Mouse (Mus musculus) neural tube, embryonic 14.5 days (tissue): ENCODE results near the gene Zbed4. TPM values are rescaled to one million over a fixed set of nuclear protein-coding genes. Genes with fewer than 3 reads are reported as not detected.
A peak's percentile ranks its signal among the peaks of the same experiment; 100 is the strongest.
"Not testable (repeated sequence)": the region's sequence is repeated elsewhere in the genome, so short reads cannot be mapped to it uniquely, and the experiment has no call there.

Source experiments
- ATAC-seq: fragments of 200-750 bp; cut with Nextera tagmentation; 2 replicates; pipeline ENCODE4 v1.8.0; 2017; ENCODE audit warnings: low read depth, mild to moderate bottlenecking, moderate TSS enrichment, moderate library complexity
- H3K27ac ChIP-seq: fragments of 300-500 bp; sonication (generic); 2 replicates; pipeline ENCODE4 v1.5.1; 2014; ENCODE audit warnings: low read depth, mild to moderate bottlenecking, control low read depth, low read length, moderate library complexity, mixed read lengths
- H3K27me3 ChIP-seq: fragments of 300-500 bp; sonication (generic); 2 replicates; pipeline ENCODE4 v1.6.1; 2014; ENCODE audit warnings: low read length; ENCODE audit not compliant: control insufficient read depth, insufficient read depth
- H3K36me3 ChIP-seq: fragments of 300-500 bp; sonication (generic); 2 replicates; pipeline ENCODE4 v1.6.1; 2014; ENCODE audit warnings: low read length, mixed read lengths; ENCODE audit not compliant: control insufficient read depth, insufficient read depth
- H3K4me1 ChIP-seq: fragments of 300-500 bp; sonication (generic); 2 replicates; pipeline ENCODE4 v1.6.1; 2014; ENCODE audit warnings: low read length; ENCODE audit not compliant: control insufficient read depth, insufficient read depth
- H3K4me2 ChIP-seq: fragments of 300-500 bp; sonication (generic); 2 replicates; pipeline ENCODE4 v1.6.1; 2014; ENCODE audit warnings: mild to moderate bottlenecking, low read depth, low read length, control low read depth
- H3K4me3 ChIP-seq: fragments of 300-500 bp; sonication (generic); 2 replicates; pipeline ENCODE4 v1.5.1; 2014; ENCODE audit warnings: low read depth, low read length, control low read depth, mixed read lengths
- H3K9ac ChIP-seq: fragments of 300-500 bp; sonication (generic); replicated peaks from 2 replicates; pipeline ENCODE4 v1.6.1; 2014; ENCODE audit warnings: low read depth, mild to moderate bottlenecking, control low read depth, low read length, mixed read lengths
- H3K9me3 ChIP-seq: fragments of 300-500 bp; sonication (generic); 2 replicates; pipeline ENCODE4 v1.6.1; 2016; ENCODE audit warnings: low read length; ENCODE audit not compliant: control insufficient read depth
- WGBS: fragments of 180-500 bp; shearing (Covaris S2); extraction: QIAGEN DNeasy Blood & Tissue Kit; methylation state at CpG from one replicate; pipeline ENCODE4 v1.1.7; 2014; 5-methylcytosine and 5-hydroxymethylcytosine counted together
- polyA plus RNA-seq: library from polyadenylated mRNA; unstranded; fragments of >200 nt; fragmentation: Nextera tagmentation; extraction: Ambion mirVana; gene quantifications from 2 replicates; pipeline ENCODE4 v1.2.1, GENCODE M21; 2014

The Zbed4 gene
- polyA plus RNA-seq, 1 experiment from 2014 or later: 17.8 TPM

GRCm38 (mm10) chr15:88750032-88750431 is 1.4 kb upstream of the Zbed4 start:
- Histone ChIP-seq H3K4me1 (peaks cover 16% of the 10 kb centered on the region; the same call in 1 of the 2 replicates), H3K9me3 (no peaks in the 10 kb centered on the region), H3K27me3 (no peaks in the 10 kb centered on the region), H3K4me2 (no peak overlapping the region), H3K27ac (no peak overlapping the region), H3K36me3 (no peaks in the 10 kb centered on the region), H3K4me3 (no peak overlapping the region), H3K9ac (no peak overlapping the region)
- 89% methylated on average over 10 of the region's 10 CpGs for WGBS
- ATAC-seq: no peak

- peak overlapping the region; percentile 86 for H3K9ac ChIP-seq
- H3K36me3 ChIP-seq: no peaks in the 10 kb centered on the region
- peak overlapping the region; percentile 84 for H3K4me2 ChIP-seq
- peak overlapping the region; percentile 74 for H3K27ac ChIP-seq
- H3K9me3 ChIP-seq: no peaks in the 10 kb centered on the region
- 7% methylated on average over 53 of the region's 54 CpGs for WGBS
- H3K4me1 ChIP-seq: peaks cover 16% of the 10 kb centered on the region; the same call in 1 of the 2 replicates
- peak overlapping the region; percentile 75 for H3K4me3 ChIP-seq
- H3K27me3 ChIP-seq: no peaks in the 10 kb centered on the region
- peak; percentile 97 for ATAC-seq
Observed at GRCm38 (mm10) chr15:88750677-88751563, 540 bp upstream of the Zbed4 start.

- 1% methylated on average over 8 of the region's 8 CpGs for WGBS
- Histone ChIP-seq H3K4me1 (peaks cover 16% of the 10 kb centered on the region; the same call in 1 of the 2 replicates), H3K27ac (peak overlapping the region; percentile 93; the same call in 1 of the 2 replicates), H3K27me3 (no peaks in the 10 kb centered on the region), H3K4me2 (peak overlapping the region; percentile 63), H3K9me3 (no peaks in the 10 kb centered on the region), H3K9ac (peak overlapping the region; percentile 86), H3K36me3 (peaks cover 4% of the 10 kb centered on the region; the same call in 1 of the 2 replicates), H3K4me3 (peak overlapping the region; percentile 75)
- no peak for ATAC-seq
Observed at GRCm38 (mm10) chr15:88752403-88752733, 908 bp downstream of the Zbed4 start.

GRCm38 (mm10) chr15:88754896-88755295 is 3.4 kb downstream of the Zbed4 start:
- Histone ChIP-seq H3K4me2 (no peak overlapping the region), H3K4me1 (peaks cover 16% of the 10 kb centered on the region; the same call in 1 of the 2 replicates), H3K9me3 (no peaks in the 10 kb centered on the region), H3K4me3 (no peak overlapping the region), H3K9ac (no peak overlapping the region), H3K36me3 (peaks cover 11% of the 10 kb centered on the region), H3K27ac (no peak overlapping the region), H3K27me3 (no peaks in the 10 kb centered on the region)
- WGBS: 93% methylated on average over 2 of the region's 2 CpGs
- ATAC-seq: no peak

- no peaks in the 10 kb centered on the region for H3K27me3 ChIP-seq
- no peaks in the 10 kb centered on the region for H3K9me3 ChIP-seq
- no peak overlapping the region for H3K27ac ChIP-seq
- ATAC-seq: no peak
- peaks cover 14% of the 10 kb centered on the region; the same call in 1 of the 2 replicates for H3K4me1 ChIP-seq
- H3K4me3 ChIP-seq: no peak overlapping the region
- 96% methylated on average over 18 of the region's 18 CpGs for WGBS
- H3K9ac ChIP-seq: no peak overlapping the region
- no peak overlapping the region for H3K4me2 ChIP-seq
- H3K36me3 ChIP-seq: peaks cover 12% of the 10 kb centered on the region
Observed at GRCm38 (mm10) chr15:88755761-88756160, 4.3 kb downstream of the Zbed4 start.

- Histone ChIP-seq H3K4me3 (no peak overlapping the region), H3K4me2 (no peak overlapping the region), H3K9ac (no peak overlapping the region), H3K4me1 (peaks cover 8% of the 10 kb centered on the region; the same call in 1 of the 2 replicates), H3K27me3 (no peaks in the 10 kb centered on the region), H3K27ac (no peak overlapping the region), H3K9me3 (no peaks in the 10 kb centered on the region), H3K36me3 (peaks cover 19% of the 10 kb centered on the region)
- ATAC-seq: no peak
- WGBS: 96% methylated on average over 3 of the region's 3 CpGs
Observed at GRCm38 (mm10) chr15:88758061-88758460, 6.6 kb downstream of the Zbed4 start.

DNA sequence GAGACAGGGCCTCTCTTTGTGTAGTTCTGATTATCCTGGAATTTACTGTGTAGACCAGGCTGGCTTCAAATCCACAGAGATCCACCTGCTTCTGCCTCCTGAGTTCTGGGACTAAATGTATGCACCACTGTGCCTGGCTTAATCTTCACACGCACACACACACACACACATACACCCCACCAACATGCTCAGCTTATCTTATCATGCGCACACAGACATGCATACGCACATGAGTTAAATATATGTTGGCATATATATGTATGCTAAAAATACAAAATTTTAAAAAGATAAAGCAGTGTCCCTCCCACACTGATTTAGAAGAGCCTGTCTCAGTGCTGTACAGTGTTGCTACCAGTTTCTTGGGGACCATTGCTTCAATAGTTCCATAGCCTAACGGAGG is 10.1 kb downstream of the Zbed4 start:
- H3K27ac ChIP-seq: no peak overlapping the region

GRCm38 (mm10) chr15:88766139-88766538 is 14.7 kb downstream of the Zbed4 start:
- H3K4me2 ChIP-seq, H3K27ac ChIP-seq, H3K9ac ChIP-seq, H3K27me3 ChIP-seq, ATAC-seq, H3K9me3 ChIP-seq, H3K4me3 ChIP-seq, H3K4me1 ChIP-seq: not testable (repeated sequence)
- WGBS: 97% methylated on average over 2 of the region's 2 CpGs
- H3K36me3 ChIP-seq: peaks cover 11% of the 10 kb centered on the region; the same call in 1 of the 2 replicates

More for the DNA sequence above, 10.1 kb downstream of the Zbed4 start:
- H3K4me2 ChIP-seq: no peak overlapping the region
- no peak for ATAC-seq
- 96% methylated on average over 4 of the region's 4 CpGs for WGBS
- H3K9ac ChIP-seq: no peak overlapping the region
- H3K36me3 ChIP-seq: peaks cover 22% of the 10 kb centered on the region
- no peaks in the 10 kb centered on the region for H3K9me3 ChIP-seq
- H3K4me1 ChIP-seq: no peaks in the 10 kb centered on the region
- H3K27me3 ChIP-seq: no peaks in the 10 kb centered on the region
- no peak overlapping the region for H3K4me3 ChIP-seq

- Histone ChIP-seq H3K27me3 (no peaks in the 10 kb centered on the region), H3K4me3 (no peak overlapping the region), H3K4me1 (no peaks in the 10 kb centered on the region), H3K9me3 (no peaks in the 10 kb centered on the region), H3K27ac (no peak overlapping the region), H3K4me2 (no peak overlapping the region), H3K36me3 (peaks cover 7% of the 10 kb centered on the region; the same call in 1 of the 2 replicates), H3K9ac (no peak overlapping the region)
- no peak for ATAC-seq
- WGBS: 95% methylated on average over 1 of the region's 1 CpGs
Observed at GRCm38 (mm10) chr15:88768537-88768936, 17.1 kb downstream of the Zbed4 start.
